Mouse (Mus musculus) embryonic facial prominence, embryonic 10.5 days (tissue): ENCODE data around the gene Ccdc97. TPM values are rescaled to one million over a fixed set of nuclear protein-coding genes. Genes with fewer than 3 reads are reported as not detected.
"Not testable (repeated sequence)": the region's sequence is repeated elsewhere in the genome, so short reads cannot be mapped to it uniquely, and the experiment has no call there.

Experiments
- DNase-seq: peaks from one replicate; pipeline ENCODE4 v3.0.0-alpha.2; 2017; ENCODE audit warnings: low spot score
- H3K27ac ChIP-seq: fragments of 300-500 bp; sonication (generic); replicated peaks from 2 replicates; pipeline ENCODE4 v1.5.1; 2016; ENCODE audit warnings: mild to moderate bottlenecking
- H3K27me3 ChIP-seq: fragments of 300-500 bp; sonication (generic); replicated peaks from 2 replicates; pipeline ENCODE4 v1.6.1; 2016; ENCODE audit warnings: low read depth, mild to moderate bottlenecking; ENCODE audit not compliant: poor library complexity, severe bottlenecking
- H3K36me3 ChIP-seq: fragments of 300-500 bp; sonication (generic); replicated peaks from 2 replicates; pipeline ENCODE4 v1.6.1; 2016; ENCODE audit warnings: mild to moderate bottlenecking, moderate library complexity
- H3K4me1 ChIP-seq: fragments of 300-500 bp; sonication (generic); 2 replicates; pipeline ENCODE4 v1.6.1; 2016
- H3K4me3 ChIP-seq: fragments of 300-500 bp; sonication (generic); 2 replicates; pipeline ENCODE4 v1.5.1; 2016; ENCODE audit warnings: mild to moderate bottlenecking, moderate library complexity
- H3K9me3 ChIP-seq: fragments of 300-500 bp; sonication (generic); 2 replicates; pipeline ENCODE4 v1.6.1; 2016; ENCODE audit warnings: mild to moderate bottlenecking
- WGBS: fragments of 180-500 bp; shearing (Covaris S2); methylation state at CpG from one replicate; pipeline ENCODE4 v1.1.7; 2016; 5-methylcytosine and 5-hydroxymethylcytosine counted together
- polyA plus RNA-seq: library from polyadenylated mRNA; unstranded; fragments of >200 nt; fragmentation: Nextera tagmentation; extraction: Ambion mirVana; gene quantifications from 2 replicates; pipeline ENCODE4 v1.2.1, GENCODE M21; 2016

Ccdc97 gene
- polyA plus RNA-seq, 1 experiment from 2014 or later, result 31.6 TPM

GRCm38 (mm10) chr7:25746844-25747243, 28.0 kb upstream of the Ccdc97 start:
- Histone ChIP-seq H3K9me3 (no peaks in the 10 kb centered on the region), H3K27ac (no peak overlapping the region), H3K4me1 (peaks cover under 1% of the 10 kb centered on the region; the same call in 1 of the 2 replicates), H3K36me3 (peaks cover 100% of the 10 kb centered on the region), H3K4me3 (no peak overlapping the region), H3K27me3 (no peaks in the 10 kb centered on the region)
- WGBS, result 85% methylated on average over 3 of the region's 3 CpGs
- DNase-seq, result no peak

- no peaks in the 10 kb centered on the region for H3K9me3 ChIP-seq
- 90% methylated on average over 3 of the region's 3 CpGs for WGBS
- H3K4me1 ChIP-seq, result no peaks in the 10 kb centered on the region
- peaks cover 100% of the 10 kb centered on the region for H3K36me3 ChIP-seq
- DNase-seq, result no peak
- no peak overlapping the region for H3K27ac ChIP-seq
- H3K4me3 ChIP-seq, result no peak overlapping the region
- H3K27me3 ChIP-seq, result no peaks in the 10 kb centered on the region
These were observed 19.4 kb upstream of the Ccdc97 start for GRCm38 (mm10) chr7:25738277-25738676.

GRCm38 (mm10) chr7:25736920-25737319, 18.0 kb upstream of the Ccdc97 start:
- peaks cover 100% of the 10 kb centered on the region for H3K36me3 ChIP-seq
- H3K27me3 ChIP-seq, result no peaks in the 10 kb centered on the region
- WGBS, result 86% methylated on average over 2 of the region's 2 CpGs
- DNase-seq, result no peak
- no peak overlapping the region for H3K4me3 ChIP-seq
- no peaks in the 10 kb centered on the region for H3K9me3 ChIP-seq
- no peaks in the 10 kb centered on the region for H3K4me1 ChIP-seq
- H3K27ac ChIP-seq, result no peak overlapping the region

GRCm38 (mm10) chr7:25734991-25735390, 16.1 kb upstream of the Ccdc97 start:
- 85% methylated on average over 4 of the region's 4 CpGs for WGBS
- no peak for DNase-seq
- Histone ChIP-seq H3K27ac (no peak overlapping the region), H3K9me3 (no peaks in the 10 kb centered on the region), H3K27me3 (no peaks in the 10 kb centered on the region), H3K4me3 (no peak overlapping the region), H3K36me3 (peaks cover 100% of the 10 kb centered on the region), H3K4me1 (no peaks in the 10 kb centered on the region)

- H3K27ac ChIP-seq, result no peak overlapping the region
- H3K27me3 ChIP-seq, result no peaks in the 10 kb centered on the region
- WGBS, result 92% methylated on average over 8 of the region's 8 CpGs
- DNase-seq, result no peak
- H3K36me3 ChIP-seq, result peaks cover 99% of the 10 kb centered on the region
- no peak overlapping the region for H3K4me3 ChIP-seq
- H3K9me3 ChIP-seq, result no peaks in the 10 kb centered on the region
- H3K4me1 ChIP-seq, result no peaks in the 10 kb centered on the region
These were observed 12.6 kb upstream of the Ccdc97 start for GRCm38 (mm10) chr7:25731294-25732055.

- Histone ChIP-seq H3K4me1 (no peaks in the 10 kb centered on the region), H3K4me3 (no peak overlapping the region), H3K9me3 (no peaks in the 10 kb centered on the region), H3K36me3 (peaks cover 99% of the 10 kb centered on the region), H3K27me3 (no peaks in the 10 kb centered on the region), H3K27ac (no peak overlapping the region)
- DNase-seq, result no peak
- 94% methylated on average over 2 of the region's 2 CpGs for WGBS
These were observed 11.0 kb upstream of the Ccdc97 start for GRCm38 (mm10) chr7:25729862-25730261.

GRCm38 (mm10) chr7:25729396-25729795, 10.5 kb upstream of the Ccdc97 start:
- no peaks in the 10 kb centered on the region for H3K27me3 ChIP-seq
- H3K9me3 ChIP-seq, result no peaks in the 10 kb centered on the region
- 63% methylated on average over 2 of the region's 2 CpGs for WGBS
- H3K27ac ChIP-seq, result no peak overlapping the region
- no peak overlapping the region for H3K4me3 ChIP-seq
- H3K36me3 ChIP-seq, result peaks cover 99% of the 10 kb centered on the region
- H3K4me1 ChIP-seq, result no peaks in the 10 kb centered on the region
- DNase-seq, result no peak

GRCm38 (mm10) chr7:25727800-25728199, 8.9 kb upstream of the Ccdc97 start:
- Histone ChIP-seq H3K27me3 (no peaks in the 10 kb centered on the region), H3K4me3 (no peak overlapping the region), H3K27ac (no peak overlapping the region), H3K9me3 (no peaks in the 10 kb centered on the region), H3K4me1 (no peaks in the 10 kb centered on the region), H3K36me3 (peaks cover 99% of the 10 kb centered on the region)
- WGBS, result 96% methylated on average over 5 of the region's 5 CpGs
- DNase-seq, result no peak

- Histone ChIP-seq H3K36me3 (peaks cover 98% of the 10 kb centered on the region), H3K4me3 (no peak overlapping the region)
- 91% methylated on average over 19 of the region's 19 CpGs for WGBS
These were observed 7.0 kb upstream of the Ccdc97 start for GRCm38 (mm10) chr7:25725886-25726285.

GRCm38 (mm10) chr7:25721776-25722175, 2.9 kb upstream of the Ccdc97 start:
- DNase-seq, H3K27ac ChIP-seq, H3K4me3 ChIP-seq, H3K27me3 ChIP-seq, H3K9me3 ChIP-seq: not testable (repeated sequence)
- Histone ChIP-seq H3K4me1 (peaks cover 16% of the 10 kb centered on the region), H3K36me3 (peaks cover 74% of the 10 kb centered on the region)

More at GRCm38 (mm10) chr7:25725886-25726285, 7.0 kb upstream of the Ccdc97 start:
- Histone ChIP-seq H3K27me3 (no peaks in the 10 kb centered on the region), H3K9me3 (no peaks in the 10 kb centered on the region), H3K27ac (no peak overlapping the region), H3K4me1 (no peaks in the 10 kb centered on the region)
- no peak for DNase-seq

- Histone ChIP-seq H3K9me3 (no peaks in the 10 kb centered on the region), H3K27ac (no peak overlapping the region), H3K4me3 (no peak overlapping the region), H3K27me3 (no peaks in the 10 kb centered on the region), H3K4me1 (peaks cover 16% of the 10 kb centered on the region), H3K36me3 (peaks cover 74% of the 10 kb centered on the region)
- 92% methylated on average over 5 of the region's 5 CpGs for WGBS
- no peak for DNase-seq
These were observed 1.9 kb upstream of the Ccdc97 start for GRCm38 (mm10) chr7:25720760-25721159.

GRCm38 (mm10) chr7:25719761-25720610, 1.1 kb upstream of the Ccdc97 start:
- H3K4me3 ChIP-seq, result peak overlapping the region; percentile 72; the same call in 1 of the 2 replicates

GRCm38 (mm10) chr7:25717478-25717877, 1.4 kb downstream of the Ccdc97 start:
- Histone ChIP-seq H3K4me3 (peak overlapping the region; percentile 72), H3K36me3 (peaks cover 74% of the 10 kb centered on the region), H3K4me1 (peaks cover 20% of the 10 kb centered on the region), H3K27me3 (no peaks in the 10 kb centered on the region), H3K9me3 (no peaks in the 10 kb centered on the region), H3K27ac (no peak overlapping the region)
- DNase-seq, result no peak
- WGBS, result 87% methylated on average over 3 of the region's 3 CpGs

More at GRCm38 (mm10) chr7:25719761-25720610, 1.1 kb upstream of the Ccdc97 start:
- Histone ChIP-seq H3K27me3 (no peaks in the 10 kb centered on the region), H3K9me3 (no peaks in the 10 kb centered on the region), H3K36me3 (peaks cover 74% of the 10 kb centered on the region), H3K27ac (no peak overlapping the region), H3K4me1 (peaks cover 16% of the 10 kb centered on the region)
- 62% methylated on average over 10 of the region's 10 CpGs for WGBS
- peak; percentile 84 for DNase-seq
